Mouse (Mus musculus) liver, embryonic 13.5 days (tissue): ENCODE measurements around the gene Eomes. TPM values are rescaled to one million over a fixed set of nuclear protein-coding genes. Genes with fewer than 3 reads are reported as not detected.

ENCODE experiments used
- ATAC-seq: fragments of 200-750 bp; cut with Nextera tagmentation; 2 replicates; pipeline ENCODE4 v1.8.0; 2017; ENCODE audit warnings: low read depth, mild to moderate bottlenecking, moderate number of reproducible peaks, moderate library complexity
- DNase-seq: peaks from one replicate; pipeline ENCODE4 v3.0.0; 2022
- H3K27ac ChIP-seq: fragments of 300-500 bp; sonication (generic); 2 replicates; pipeline ENCODE4 v1.5.1; 2015; ENCODE audit warnings: moderate library complexity, mild to moderate bottlenecking, inconsistent platforms
- H3K27me3 ChIP-seq: fragments of 300-500 bp; sonication (generic); 2 replicates; pipeline ENCODE4 v1.6.1; 2015; ENCODE audit warnings: mild to moderate bottlenecking, inconsistent platforms
- H3K36me3 ChIP-seq: fragments of 300-500 bp; sonication (generic); 2 replicates; pipeline ENCODE4 v1.6.1; 2015; ENCODE audit warnings: mild to moderate bottlenecking, inconsistent platforms
- H3K4me1 ChIP-seq: fragments of 300-500 bp; sonication (generic); replicated peaks from 2 replicates; pipeline ENCODE4 v1.6.1; 2015; ENCODE audit warnings: inconsistent platforms
- H3K4me2 ChIP-seq: fragments of 300-500 bp; sonication (generic); 2 replicates; pipeline ENCODE4 v1.6.1; 2015; ENCODE audit warnings: inconsistent platforms, mild to moderate bottlenecking, moderate library complexity
- H3K4me3 ChIP-seq: fragments of 300-500 bp; sonication (generic); replicated peaks from 2 replicates; pipeline ENCODE4 v1.5.1; 2015; ENCODE audit warnings: mild to moderate bottlenecking, inconsistent platforms
- H3K9ac ChIP-seq: fragments of 300-500 bp; sonication (generic); 2 replicates; pipeline ENCODE4 v1.6.1; 2015; ENCODE audit warnings: mild to moderate bottlenecking, inconsistent platforms
- H3K9me3 ChIP-seq: fragments of 300-500 bp; sonication (generic); replicated peaks from 2 replicates; pipeline ENCODE4 v1.6.1; 2016; ENCODE audit warnings: inconsistent platforms
- WGBS: fragments of 180-500 bp; shearing (Covaris S2); methylation state at CpG from one replicate; pipeline ENCODE4 v1.1.7; 2015; ENCODE audit not compliant: insufficient replicate concordance; 5-methylcytosine and 5-hydroxymethylcytosine counted together
- polyA plus RNA-seq: library from polyadenylated mRNA; unstranded; fragments of >200 nt; fragmentation: Nextera tagmentation; extraction: Ambion mirVana; gene quantifications from 2 replicates; pipeline ENCODE4 v1.2.1, GENCODE M21; 2015

Gene Eomes
- polyA plus RNA-seq, 1 experiment from 2014 or later: not detected

DNA sequence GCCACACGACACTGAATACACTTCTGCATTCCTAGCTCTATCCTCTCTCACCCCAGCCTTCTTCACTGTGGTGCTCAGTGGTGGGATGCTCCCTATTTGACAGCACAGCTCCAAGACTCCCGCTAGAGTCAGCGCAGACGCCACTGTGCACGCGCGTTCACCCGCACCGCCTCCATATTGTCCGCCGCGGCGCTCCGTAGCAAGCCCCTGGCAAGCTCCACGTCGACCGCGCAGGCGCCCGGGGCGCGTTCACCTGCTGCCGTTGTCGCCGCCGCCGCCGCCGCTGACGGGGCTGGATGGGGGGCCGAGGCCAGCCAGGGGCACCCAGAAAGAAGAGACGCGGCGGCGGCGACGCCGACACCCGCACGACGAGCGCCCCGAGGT lies 28.0 kb downstream of the Eomes start, which contains the start of gene Golga4:
Gene Golga4, plus strand, starts transcription at position 248 of the 384 bp plus-strand sequence.
- Histone ChIP-seq H3K4me3 (peak within 1 kb of the TSS; percentile 91), H3K27ac (peak within 1 kb of the TSS; percentile 75), H3K9me3 (no peaks in the 10 kb centered on the region), H3K9ac (peak within 1 kb of the TSS; percentile 88), H3K27me3 (no peaks in the 10 kb centered on the region), H3K4me1 (peaks cover 39% of the 10 kb centered on the region), H3K36me3 (0 out of 2 replicates have a peak, but pooled peaks cover 4% of the 10 kb centered on the region), H3K4me2 (peak within 1 kb of the TSS; percentile 82)
- ATAC-seq (peak; percentile 85), DNase-seq (peak; percentile 78)
- WGBS: under 1% methylated on average over 43 of the region's 43 CpGs

DNA sequence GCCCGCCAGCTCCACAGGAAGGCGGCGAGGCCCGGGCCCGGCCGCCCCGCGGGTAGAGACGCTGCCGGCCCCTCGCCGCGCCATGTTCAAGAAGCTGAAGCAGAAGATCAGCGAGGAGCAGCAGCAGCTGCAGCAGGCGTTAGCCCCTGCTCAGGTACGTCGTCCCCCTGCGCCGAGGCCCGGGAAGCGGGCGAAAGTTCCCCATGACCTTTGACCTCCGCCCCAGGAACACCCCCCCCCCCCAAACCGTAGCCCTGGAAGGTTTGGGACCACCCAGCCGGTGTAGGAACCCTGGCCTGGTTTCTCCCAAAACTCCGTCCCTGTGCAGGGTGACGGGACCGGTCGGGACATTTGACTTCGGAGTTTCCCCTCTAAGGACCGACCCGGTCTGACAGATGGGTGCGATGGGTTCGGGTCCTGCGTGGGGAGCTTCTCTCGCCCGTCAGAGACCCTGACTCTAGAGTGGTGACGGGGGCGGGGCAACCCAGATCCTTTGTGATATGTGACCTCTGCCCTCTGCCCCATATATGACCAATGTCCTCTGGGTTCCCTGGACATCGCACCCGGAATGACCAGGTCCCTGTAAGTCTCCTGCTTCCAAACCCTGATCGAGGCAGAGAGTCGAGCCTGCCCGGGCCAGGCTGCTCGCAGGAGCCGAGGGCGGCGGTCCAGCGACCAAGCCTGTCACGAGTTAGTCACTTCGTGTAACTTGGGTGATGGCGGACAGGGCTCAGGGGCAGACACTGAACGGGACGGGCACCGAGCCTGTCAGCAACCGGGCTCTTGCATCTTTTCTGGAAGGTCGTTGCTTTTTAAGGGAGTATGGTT lies 28.6 kb downstream of the Eomes start:
- peak overlapping the region; percentile 82 for H3K4me2 ChIP-seq
- under 1% methylated on average over 57 of the region's 57 CpGs for WGBS
- peak overlapping the region; percentile 91 for H3K4me3 ChIP-seq
- H3K9ac ChIP-seq: peak overlapping the region; percentile 88
- H3K36me3 ChIP-seq: 0 out of 2 replicates have a peak, but pooled peaks cover 4% of the 10 kb centered on the region
- no peaks in the 10 kb centered on the region for H3K27me3 ChIP-seq
- DNase-seq (no peak), ATAC-seq (peak; percentile 59)
- H3K4me1 ChIP-seq: peaks cover 45% of the 10 kb centered on the region
- no peaks in the 10 kb centered on the region for H3K9me3 ChIP-seq
- H3K27ac ChIP-seq: peak overlapping the region; percentile 75

DNA sequence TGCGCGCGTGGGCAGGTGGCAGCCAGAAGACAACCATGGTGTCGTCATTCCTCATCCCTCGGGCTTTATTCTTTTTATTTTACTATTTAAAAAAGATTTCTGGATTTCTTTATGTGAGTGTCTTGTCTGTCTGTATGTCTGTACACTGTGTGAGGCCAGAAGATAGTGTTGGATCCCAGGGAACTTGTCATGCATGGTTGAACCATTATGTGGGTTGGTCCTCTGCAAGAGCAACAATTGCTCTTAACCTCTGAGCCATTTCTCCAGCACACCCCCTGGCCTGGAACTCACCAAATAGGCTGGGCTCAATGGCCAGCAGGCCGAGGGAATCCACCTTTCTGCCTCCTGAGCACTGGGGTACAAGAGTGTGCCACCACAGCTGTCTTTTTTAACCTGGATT lies 29.5 kb downstream of the Eomes start:
- 81% methylated on average over 6 of the region's 6 CpGs for WGBS
- H3K4me2 ChIP-seq: peak overlapping the region; percentile 82
- peak overlapping the region; percentile 91 for H3K4me3 ChIP-seq
- H3K9me3 ChIP-seq: no peaks in the 10 kb centered on the region
- ATAC-seq: no peak
- peak overlapping the region; percentile 88 for H3K9ac ChIP-seq
- peaks cover 55% of the 10 kb centered on the region for H3K4me1 ChIP-seq
- H3K27ac ChIP-seq: no peak overlapping the region
- no peak for DNase-seq
- H3K36me3 ChIP-seq: 0 out of 2 replicates have a peak, but pooled peaks cover 4% of the 10 kb centered on the region
- no peaks in the 10 kb centered on the region for H3K27me3 ChIP-seq

DNA sequence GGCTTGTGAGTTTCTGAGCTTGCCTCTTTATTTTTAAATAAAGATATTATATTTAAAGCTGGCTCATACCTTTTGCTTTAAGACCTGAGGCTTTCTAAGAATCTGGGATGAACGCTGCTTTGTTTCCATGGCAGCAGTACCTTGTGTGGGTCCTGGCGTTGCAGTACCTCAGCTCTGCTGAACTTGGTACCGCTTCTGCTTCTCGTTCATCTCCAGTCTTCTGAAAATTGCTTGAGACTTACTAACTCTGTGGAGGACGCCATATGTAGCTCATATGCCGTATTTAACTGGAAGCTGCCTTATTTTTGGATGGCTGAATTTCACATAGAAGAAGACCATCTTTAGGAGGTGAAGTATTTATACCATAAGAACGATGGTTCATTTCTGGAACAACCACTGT lies 30.6 kb downstream of the Eomes start:
- no peaks in the 10 kb centered on the region for H3K27me3 ChIP-seq
- no peak overlapping the region for H3K9ac ChIP-seq
- H3K27ac ChIP-seq: no peak overlapping the region
- 0 out of 2 replicates have a peak, but pooled peaks cover 4% of the 10 kb centered on the region for H3K36me3 ChIP-seq
- 79% methylated on average over 7 of the region's 7 CpGs for WGBS
- ATAC-seq (no peak), DNase-seq (no peak)
- H3K4me3 ChIP-seq: no peak overlapping the region
- no peaks in the 10 kb centered on the region for H3K9me3 ChIP-seq
- no peak overlapping the region for H3K4me2 ChIP-seq
- peaks cover 63% of the 10 kb centered on the region for H3K4me1 ChIP-seq

DNA sequence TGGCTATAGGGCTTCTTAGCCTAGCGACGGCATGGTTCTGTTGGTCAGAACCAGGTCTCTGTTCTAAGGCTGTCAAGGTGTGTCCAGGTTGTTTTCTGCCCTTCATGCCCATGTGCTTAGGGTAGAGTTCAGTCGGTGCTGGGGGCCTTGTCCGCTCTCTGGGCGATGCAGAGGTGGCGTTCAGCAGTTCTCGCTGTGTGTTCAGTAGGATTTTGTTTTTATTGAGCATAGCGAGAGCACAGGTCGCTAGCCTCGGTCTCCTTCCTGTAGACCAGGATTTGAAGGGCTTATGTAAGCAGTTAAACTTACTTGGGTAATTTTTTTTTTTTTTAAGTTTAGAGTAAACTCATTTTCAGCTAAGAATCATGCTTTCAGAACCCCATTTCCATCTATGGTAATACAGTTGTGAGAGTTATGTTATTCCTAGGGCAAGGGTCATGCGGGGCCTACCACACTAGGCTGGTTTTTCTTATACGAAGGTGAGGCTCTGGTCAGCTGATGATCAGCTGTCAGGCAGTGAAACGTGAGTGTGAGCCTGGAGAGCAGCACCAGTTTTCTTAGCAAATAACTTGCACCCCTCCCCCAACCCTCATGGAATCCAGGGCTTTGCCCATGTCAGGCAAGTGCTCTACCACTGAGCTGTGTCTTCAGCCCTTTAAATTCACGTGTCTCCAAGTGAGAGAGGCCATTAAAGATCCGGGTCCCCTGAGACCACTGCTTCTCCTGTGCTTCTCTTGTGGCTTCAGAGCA lies 33.1 kb downstream of the Eomes start:
- Histone ChIP-seq H3K27me3 (no peaks in the 10 kb centered on the region), H3K9me3 (no peaks in the 10 kb centered on the region), H3K4me1 (peaks cover 66% of the 10 kb centered on the region), H3K4me3 (no peak overlapping the region), H3K9ac (no peak overlapping the region), H3K27ac (no peak overlapping the region), H3K4me2 (no peak overlapping the region), H3K36me3 (peaks cover 18% of the 10 kb centered on the region)
- DNase-seq: no peak
- ATAC-seq: no peak
- WGBS: 68% methylated on average over 15 of the region's 15 CpGs

DNA sequence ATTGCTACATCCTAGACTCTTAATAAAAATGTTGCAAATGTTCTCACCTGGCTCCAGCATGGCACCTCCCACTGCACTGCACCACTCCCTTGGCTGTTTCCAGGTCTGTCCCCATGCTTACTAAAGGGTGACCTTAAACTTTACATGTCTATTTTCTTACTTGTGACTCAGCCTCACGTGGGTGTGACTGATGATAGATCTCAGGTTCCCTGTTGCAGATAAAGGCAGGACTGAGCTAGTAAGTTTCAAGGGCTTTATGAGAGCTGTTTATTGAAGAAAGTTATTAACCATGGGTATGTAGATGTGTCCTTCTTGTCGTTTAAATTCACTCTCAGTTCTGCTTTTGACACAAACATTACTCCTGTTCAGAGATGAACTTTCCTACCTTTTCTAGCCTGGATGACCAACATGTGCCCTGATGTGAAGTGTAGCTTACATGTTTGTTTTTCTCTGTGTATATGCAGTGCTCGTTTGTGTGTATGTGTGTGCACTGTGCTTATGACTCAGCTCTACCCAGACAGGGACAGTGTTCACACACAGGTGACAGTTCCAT lies 34.7 kb downstream of the Eomes start:
- peak; percentile 43; the same call in 1 of the 2 replicates for ATAC-seq
- H3K9ac ChIP-seq: no peak overlapping the region
- no peak overlapping the region for H3K27ac ChIP-seq
- no peaks in the 10 kb centered on the region for H3K9me3 ChIP-seq
- no peaks in the 10 kb centered on the region for H3K27me3 ChIP-seq
- H3K36me3 ChIP-seq: peaks cover 18% of the 10 kb centered on the region
- H3K4me1 ChIP-seq: peaks cover 58% of the 10 kb centered on the region
- 39% methylated on average over 3 of the region's 3 CpGs for WGBS
- H3K4me2 ChIP-seq: no peak overlapping the region
- DNase-seq: no peak
- H3K4me3 ChIP-seq: no peak overlapping the region

DNA sequence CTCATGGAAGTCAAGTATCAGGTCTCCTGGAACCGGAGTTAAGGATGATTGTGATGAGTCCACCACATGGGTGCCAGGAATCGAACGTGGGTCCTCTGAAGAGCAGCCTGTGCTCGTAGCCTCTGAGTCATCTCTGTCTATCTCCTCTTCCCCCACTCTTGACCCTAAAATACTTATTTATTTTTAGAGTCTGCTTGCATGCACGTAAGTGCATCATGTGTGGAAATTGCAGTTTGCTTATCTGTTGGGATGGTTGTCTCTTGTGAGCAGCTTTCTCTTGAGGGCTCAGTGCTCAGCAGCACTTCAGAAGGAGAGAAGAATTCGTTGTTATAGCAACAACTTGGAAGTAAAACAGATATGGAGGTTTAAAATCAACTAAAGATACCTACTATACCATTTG lies 37.5 kb downstream of the Eomes start:
- Histone ChIP-seq H3K9ac (no peak overlapping the region), H3K4me2 (no peak overlapping the region), H3K9me3 (no peaks in the 10 kb centered on the region), H3K4me1 (peaks cover 53% of the 10 kb centered on the region), H3K27me3 (no peaks in the 10 kb centered on the region), H3K36me3 (peaks cover 18% of the 10 kb centered on the region), H3K27ac (no peak overlapping the region), H3K4me3 (no peak overlapping the region)
- WGBS: 60% methylated on average over 6 of the region's 6 CpGs
- DNase-seq (no peak), ATAC-seq (no peak)

DNA sequence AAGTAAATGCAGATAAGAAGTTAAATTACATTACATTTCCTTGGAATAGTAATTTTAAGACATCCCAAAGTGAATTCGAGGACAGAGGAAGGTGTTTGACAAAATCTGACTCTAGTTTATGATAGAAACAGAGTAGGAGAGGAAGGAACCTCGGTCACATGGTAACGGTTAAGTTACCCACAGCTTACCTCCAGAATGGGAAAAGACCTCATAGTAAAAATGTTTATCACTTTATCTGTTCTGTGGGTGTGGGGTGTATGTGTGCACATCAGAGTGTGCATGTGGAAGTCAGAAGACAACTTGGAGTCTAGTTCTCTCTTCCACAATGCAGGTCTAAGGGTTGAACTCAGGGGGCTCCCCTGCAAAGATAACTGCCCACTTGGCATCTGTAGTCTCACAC lies 38.1 kb downstream of the Eomes start:
- no peaks in the 10 kb centered on the region for H3K27me3 ChIP-seq
- H3K4me1 ChIP-seq: peaks cover 46% of the 10 kb centered on the region
- DNase-seq (no peak), ATAC-seq (no peak)
- peaks cover 14% of the 10 kb centered on the region for H3K36me3 ChIP-seq
- no peaks in the 10 kb centered on the region for H3K9me3 ChIP-seq
- H3K27ac ChIP-seq: no peak overlapping the region
- no peak overlapping the region for H3K4me2 ChIP-seq
- no peak overlapping the region for H3K9ac ChIP-seq
- WGBS: 30% methylated on average over 3 of the region's 3 CpGs
- H3K4me3 ChIP-seq: no peak overlapping the region

DNA sequence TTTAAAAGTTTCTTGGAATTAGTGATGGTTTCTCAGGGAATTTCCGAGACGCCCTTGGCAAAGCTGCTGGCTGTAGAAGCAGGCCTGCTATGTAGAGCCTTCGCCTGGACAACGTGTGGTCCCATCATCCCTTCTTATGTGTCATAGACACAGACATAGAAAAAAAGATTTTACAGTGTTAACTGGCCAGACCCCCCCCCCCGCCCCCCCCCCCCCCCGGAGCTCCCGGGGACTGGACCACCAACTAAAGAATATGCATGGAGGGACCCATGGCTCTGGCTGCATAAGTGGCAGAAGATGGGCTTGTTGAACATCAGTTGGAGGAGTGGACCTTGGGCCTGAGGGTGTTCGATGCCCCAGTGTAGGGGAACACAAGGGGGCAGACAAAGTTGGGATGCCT lies 39.6 kb downstream of the Eomes start:
- WGBS: 77% methylated on average over 8 of the region's 8 CpGs
- Histone ChIP-seq H3K36me3 (peaks cover 17% of the 10 kb centered on the region), H3K4me2 (no peak overlapping the region), H3K27ac (no peak overlapping the region), H3K9ac (no peak overlapping the region), H3K4me3 (no peak overlapping the region), H3K4me1 (peaks cover 31% of the 10 kb centered on the region), H3K27me3 (no peaks in the 10 kb centered on the region), H3K9me3 (no peaks in the 10 kb centered on the region)
- no peak for DNase-seq
- no peak for ATAC-seq

DNA sequence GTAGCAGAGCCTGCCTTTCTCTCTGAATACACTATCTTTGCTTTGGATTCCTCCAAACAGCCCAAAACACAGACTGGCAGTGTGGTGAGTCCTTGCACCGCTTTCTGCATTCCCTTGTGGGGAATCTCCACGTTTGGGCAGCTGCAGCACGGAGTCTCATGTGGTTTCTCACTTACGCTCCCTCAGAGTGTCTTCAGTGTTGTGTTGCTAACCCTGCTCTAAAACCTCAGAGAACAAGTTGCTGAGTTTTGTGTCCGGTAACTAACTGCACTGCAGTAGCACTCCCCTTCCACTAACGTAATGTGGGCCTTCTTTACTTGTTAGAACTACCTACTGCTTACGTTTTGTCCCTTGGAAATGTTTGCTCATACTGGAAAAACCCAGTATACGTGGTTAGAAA lies 41.1 kb downstream of the Eomes start:
- peaks cover 25% of the 10 kb centered on the region for H3K36me3 ChIP-seq
- H3K9ac ChIP-seq: no peak overlapping the region
- DNase-seq: no peak
- no peaks in the 10 kb centered on the region for H3K27me3 ChIP-seq
- ATAC-seq: no peak
- H3K4me3 ChIP-seq: no peak overlapping the region
- H3K9me3 ChIP-seq: no peaks in the 10 kb centered on the region
- H3K4me2 ChIP-seq: no peak overlapping the region
- peaks cover 24% of the 10 kb centered on the region for H3K4me1 ChIP-seq
- 75% methylated on average over 8 of the region's 8 CpGs for WGBS
- H3K27ac ChIP-seq: no peak overlapping the region

DNA sequence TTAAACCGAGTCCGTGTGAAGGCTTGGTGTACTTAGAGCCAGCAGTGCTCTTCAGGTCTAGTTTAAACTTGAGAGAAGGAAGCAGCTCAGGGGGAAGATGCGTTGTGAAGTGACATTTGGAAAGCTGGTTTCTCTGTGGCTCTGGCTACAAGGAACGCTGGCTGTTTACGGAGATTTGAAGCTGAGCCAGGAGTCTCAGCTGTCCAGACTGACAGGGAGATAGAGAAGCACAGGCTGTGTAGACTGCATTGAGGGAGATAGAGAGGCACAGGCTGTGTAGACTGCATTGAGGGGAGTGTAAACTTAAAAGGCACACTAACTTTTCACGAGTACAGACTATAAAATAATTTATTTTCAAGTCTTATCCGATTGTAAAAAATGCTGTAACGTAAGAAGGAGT lies 42.0 kb downstream of the Eomes start:
- Histone ChIP-seq H3K4me1 (peaks cover 24% of the 10 kb centered on the region), H3K9ac (no peak overlapping the region), H3K4me2 (no peak overlapping the region), H3K27me3 (no peaks in the 10 kb centered on the region), H3K27ac (no peak overlapping the region), H3K36me3 (peaks cover 22% of the 10 kb centered on the region), H3K4me3 (no peak overlapping the region), H3K9me3 (no peaks in the 10 kb centered on the region)
- 59% methylated on average over 8 of the region's 8 CpGs for WGBS
- DNase-seq (no peak), ATAC-seq (no peak)
